Comparison of ENCODE assay signal across 9 mouse cellular contexts in the genomic region with DNA sequence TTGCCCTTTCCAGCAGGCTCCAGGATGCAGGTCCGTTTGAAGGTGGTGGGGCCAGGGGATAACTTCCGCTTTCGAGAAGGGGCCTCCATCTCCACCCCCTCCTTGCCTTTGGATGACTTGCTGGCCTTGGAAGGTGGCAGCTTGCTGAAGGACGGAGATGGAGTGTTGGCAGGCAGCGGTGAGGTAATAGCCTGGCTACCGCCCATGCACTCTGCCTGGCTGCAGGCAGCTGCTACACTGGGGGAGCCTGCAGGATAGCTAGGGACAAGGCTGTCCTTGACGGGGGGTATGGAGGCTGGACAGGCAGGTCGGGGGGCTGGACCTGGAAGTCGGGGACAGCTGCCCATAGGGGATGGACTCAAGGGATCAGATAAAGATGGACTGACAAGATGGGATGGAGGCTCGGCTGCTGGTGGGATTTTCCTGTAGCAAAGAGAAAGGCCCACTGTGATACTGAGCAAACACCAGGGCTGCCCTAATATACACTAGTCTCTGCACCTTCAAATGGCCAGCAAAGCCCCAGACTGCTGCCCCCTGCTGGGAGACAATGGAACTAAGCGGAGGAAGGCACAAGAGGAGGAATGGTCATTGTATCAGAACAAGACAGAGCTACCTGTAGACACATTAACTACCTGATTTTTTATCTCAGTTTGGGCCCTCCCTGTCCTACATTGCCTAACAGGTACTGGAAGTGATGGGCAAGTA. TPM values are rescaled to one million over a fixed set of nuclear protein-coding genes. Genes with fewer than 3 reads are reported as not detected.
DNase-seq lines count a peak whose midpoint lies in the region; ATAC-seq and TF ChIP-seq lines count a peak whose summit lies in the region.
"Had no signal": no experiment of that assay in that cellular context is flagged by ENCODE, and none has a peak within 500 bp of the region (broad histone marks: within the 10 kb centered on the region; RNA-seq: fewer than 3 reads in every experiment).

No protein-coding gene starts in this region.

- no peak for ATAC-seq in embryonic facial prominence, embryonic 11.5 days (replicated peaks; ENCODE audit: insufficient number of reproducible peaks, low FRiP score, low TSS enrichment, low read depth)
- ATAC-seq in liver, embryonic 11.5 days (replicated peaks; ENCODE audit: low FRiP score): no peak

- no peaks in the 10 kb centered on the region; the same call in none of the 2 replicates for H3K36me3 ChIP-seq in embryonic facial prominence, embryonic 11.5 days (replicated peaks; ENCODE audit: control insufficient read depth, insufficient read depth, low read depth, low read length)
- H3K36me3 ChIP-seq in liver, embryonic 11.5 days (ENCODE audit: control insufficient read depth, insufficient read depth, low read length): peaks cover 26% of the 10 kb centered on the region

- no peak overlapping the region for H3K9ac ChIP-seq in embryonic facial prominence, embryonic 11.5 days (replicated peaks; ENCODE audit: low read length)
- no peak overlapping the region for H3K9ac ChIP-seq in liver, embryonic 11.5 days (ENCODE audit: low read depth, low read length)

- H3K9me3 ChIP-seq in embryonic facial prominence, embryonic 11.5 days (replicated peaks; ENCODE audit: control insufficient read depth, low read length): no peaks in the 10 kb centered on the region
- no peaks in the 10 kb centered on the region for H3K9me3 ChIP-seq in liver, embryonic 11.5 days (ENCODE audit: control insufficient read depth, low read length)

- H3K4me2 ChIP-seq in embryonic facial prominence, embryonic 11.5 days (ENCODE audit: low read depth, low read length): no peak overlapping the region
- no peak overlapping the region for H3K4me2 ChIP-seq in liver, embryonic 11.5 days

- no peaks in the 10 kb centered on the region for H3K27me3 ChIP-seq in embryonic facial prominence, embryonic 11.5 days (ENCODE audit: control insufficient read depth, insufficient read depth, low read length)
- no peaks in the 10 kb centered on the region for H3K27me3 ChIP-seq in liver, embryonic 11.5 days (replicated peaks; ENCODE audit: control insufficient read depth, insufficient read depth, low read length)

- TF ChIP-seq CTCF in bone marrow, adult 2 months (IDR thresholded peaks at IDR 0.05; ENCODE audit: control insufficient read depth, insufficient read depth, low read length): peak; percentile 90

- H3K4me3 ChIP-seq in bone marrow, adult 2 months (replicated peaks; ENCODE audit: control insufficient read depth, low read depth, low read length): no peak overlapping the region
- no peak overlapping the region for H3K4me3 ChIP-seq in embryonic facial prominence, embryonic 11.5 days (ENCODE audit: low read depth, low read length)
- no peak overlapping the region for H3K4me3 ChIP-seq in liver, embryonic 11.5 days (ENCODE audit: low read depth, low read length)

- DNase-seq in urinary bladder, adult 18-20 months (ENCODE audit: low spot score in 2 of 2): peak; percentile 43 to 75
- DNase-seq in urinary bladder, postnatal 10 days (ENCODE audit: low spot score): no peak
- DNase-seq in embryonic facial prominence, embryonic 11.5 days (ENCODE audit: low spot score): peak; percentile 78
- peak; percentile 87 for DNase-seq in induced T-regulatory cell, adult 2 months (ENCODE audit: low read depth)
- peak; percentile 73 for DNase-seq in liver, embryonic 11.5 days (ENCODE audit: low spot score)
- DNase-seq in ovary, postnatal 36 days (ENCODE audit: low spot score): peak; percentile 75
- DNase-seq in urinary bladder, postnatal 36 days (ENCODE audit: low spot score in 2 of 2): peak; percentile 63 to 76

- 83% methylated on average over 11 of the region's 11 CpGs for WGBS in bone marrow, adult 2 months
- 78% methylated on average over 11 of the region's 11 CpGs for WGBS in embryonic facial prominence, embryonic 11.5 days
- WGBS in liver, embryonic 11.5 days: 78% methylated on average over 11 of the region's 11 CpGs

- no peak overlapping the region for H3K27ac ChIP-seq in bone marrow, adult 2 months (ENCODE audit: control insufficient read depth, insufficient read depth, low read depth, low read length, poor library complexity)
- H3K27ac ChIP-seq in embryonic facial prominence, embryonic 11.5 days (replicated peaks; ENCODE audit: low read depth, low read length): no peak overlapping the region
- H3K27ac ChIP-seq in liver, embryonic 11.5 days (ENCODE audit: low read depth, low read length): no peak overlapping the region

- H3K4me1 ChIP-seq in bone marrow, adult 2 months (ENCODE audit: control insufficient read depth, insufficient read depth, low read length): peaks cover 4% of the 10 kb centered on the region; the same call in 1 of the 2 replicates
- H3K4me1 ChIP-seq in embryonic facial prominence, embryonic 11.5 days (ENCODE audit: control insufficient read depth, insufficient read depth, low read length): no peaks in the 10 kb centered on the region; the same call in 1 of the 2 replicates
- H3K4me1 ChIP-seq in liver, embryonic 11.5 days (replicated peaks; ENCODE audit: control insufficient read depth, insufficient read depth, low read length): peaks cover 22% of the 10 kb centered on the region

- no peak for TF ChIP-seq POLR2A in bone marrow, adult 2 months (IDR thresholded peaks at IDR 0.05; ENCODE audit: borderline replicate concordance, control insufficient read depth, low read depth, low read length)

RNA-seq across cellular contexts. Expression of a gene that starts 2.8 kb away (rescaled TPM):
- 3.8 and 12.1 TPM in 2 replicates for polyA plus RNA-seq in bone marrow, adult 2 months (2011; ENCODE audit: insufficient read depth, insufficient read length, low replicate concordance, missing spikeins)
- 1.4 and 1.6 TPM in 2 replicates for polyA plus RNA-seq in embryonic facial prominence, embryonic 11.5 days (2014; fragmentation: Nextera tagmentation; extraction: Ambion mirVana)
- polyA plus RNA-seq in liver, embryonic 11.5 days (2014; fragmentation: Nextera tagmentation; extraction: Ambion mirVana): 2.3 and 2.8 TPM in 2 replicates

RNA-seq across cellular contexts. Expression of a gene that starts 7.0 kb away (rescaled TPM):
- 3.4 and 10.1 TPM in 2 replicates for polyA plus RNA-seq in bone marrow, adult 2 months (2011; ENCODE audit: insufficient read depth, insufficient read length, low replicate concordance, missing spikeins)
- 17.6 and 19.0 TPM in 2 replicates for polyA plus RNA-seq in embryonic facial prominence, embryonic 11.5 days (2014; fragmentation: Nextera tagmentation; extraction: Ambion mirVana)
- polyA plus RNA-seq in liver, embryonic 11.5 days (2014; fragmentation: Nextera tagmentation; extraction: Ambion mirVana): 8.7 and 8.9 TPM in 2 replicates

RNA-seq across cellular contexts. Expression of a gene that starts 17.6 kb away (rescaled TPM):
- polyA plus RNA-seq in bone marrow, adult 2 months (2011; ENCODE audit: insufficient read depth, insufficient read length, low replicate concordance, missing spikeins): 0.75 and 1.9 TPM in 2 replicates
- polyA plus RNA-seq in embryonic facial prominence, embryonic 11.5 days (2014; fragmentation: Nextera tagmentation; extraction: Ambion mirVana): 2.8 and 3.1 TPM in 2 replicates
- 0.88 and 1.5 TPM in 2 replicates for polyA plus RNA-seq in liver, embryonic 11.5 days (2014; fragmentation: Nextera tagmentation; extraction: Ambion mirVana)

RNA-seq across cellular contexts. Expression of a gene that starts 22.7 kb away (rescaled TPM):
- 0.37 TPM in 1 of 2 replicates, not detected in the other for polyA plus RNA-seq in bone marrow, adult 2 months (2011; ENCODE audit: insufficient read depth, insufficient read length, low replicate concordance, missing spikeins)
- 0.95 and 1.1 TPM in 2 replicates for polyA plus RNA-seq in embryonic facial prominence, embryonic 11.5 days (2014; fragmentation: Nextera tagmentation; extraction: Ambion mirVana)
- polyA plus RNA-seq in liver, embryonic 11.5 days (2014; fragmentation: Nextera tagmentation; extraction: Ambion mirVana): 0.05 and 0.08 TPM in 2 replicates

RNA-seq across cellular contexts. Expression of a gene that starts 49.1 kb away (rescaled TPM):
- polyA plus RNA-seq in bone marrow, adult 2 months (2011; ENCODE audit: insufficient read depth, insufficient read length, low replicate concordance, missing spikeins): not detected in 2 replicates
- 0.11 and 0.31 TPM in 2 replicates for polyA plus RNA-seq in embryonic facial prominence, embryonic 11.5 days (2014; fragmentation: Nextera tagmentation; extraction: Ambion mirVana)
- polyA plus RNA-seq in liver, embryonic 11.5 days (2014; fragmentation: Nextera tagmentation; extraction: Ambion mirVana): 0.07 TPM in 1 of 2 replicates, not detected in the other
- polyA plus RNA-seq: gonadal fat pad, adult 2 months had no signal
